Mouse (Mus musculus): ENCODE measurements around the gene Ptprg. TPM values are rescaled to one million over a fixed set of nuclear protein-coding genes. Genes with fewer than 3 reads are reported as not detected.

Ptprg gene
- polyA plus RNA-seq, 1 experiment from 2014 or later = 38.5 TPM

DNA sequence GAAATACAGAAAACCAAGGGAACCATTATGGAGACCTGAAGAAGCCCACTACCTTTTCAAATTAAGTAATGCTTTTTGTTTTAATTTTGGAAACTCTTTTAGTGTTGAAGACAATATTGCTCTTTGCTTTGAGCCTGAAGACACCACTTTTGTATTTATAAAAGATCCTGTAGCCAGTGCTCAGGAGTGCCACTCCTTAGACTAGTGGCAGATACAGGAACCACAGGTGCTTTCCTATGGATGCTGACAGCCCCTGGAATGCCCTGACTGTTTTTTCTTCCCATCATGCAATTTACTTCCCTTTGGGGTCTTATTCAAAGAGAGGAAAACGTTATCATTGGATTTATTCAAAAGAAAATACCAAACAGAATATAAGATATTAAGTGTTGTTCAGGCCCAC lies 381.9 kb downstream of the Ptprg start:
- no peaks in the 10 kb centered on the region for H3K9me3 ChIP-seq (ENCODE audit: control insufficient read depth, low read length)
- no peak for ATAC-seq
- no peak overlapping the region for H3K4me3 ChIP-seq (ENCODE audit: low read length)
- H3K27me3 ChIP-seq (replicated peaks; ENCODE audit: control insufficient read depth, insufficient read depth, low read length) = no peaks in the 10 kb centered on the region
- no peak overlapping the region for H3K9ac ChIP-seq (ENCODE audit: low read depth, low read length)
- H3K4me1 ChIP-seq (ENCODE audit: control insufficient read depth, insufficient read depth, low read depth, low read length) = peaks cover 4% of the 10 kb centered on the region; the same call in 1 of the 2 replicates
- no peak overlapping the region for H3K4me2 ChIP-seq (ENCODE audit: low read length)
- no peak overlapping the region for H3K27ac ChIP-seq (ENCODE audit: low read depth, low read length)
- WGBS = 35% methylated on average over 1 of the region's 1 CpGs
- no peaks in the 10 kb centered on the region for H3K36me3 ChIP-seq (ENCODE audit: control insufficient read depth, insufficient read depth, low read length)

DNA sequence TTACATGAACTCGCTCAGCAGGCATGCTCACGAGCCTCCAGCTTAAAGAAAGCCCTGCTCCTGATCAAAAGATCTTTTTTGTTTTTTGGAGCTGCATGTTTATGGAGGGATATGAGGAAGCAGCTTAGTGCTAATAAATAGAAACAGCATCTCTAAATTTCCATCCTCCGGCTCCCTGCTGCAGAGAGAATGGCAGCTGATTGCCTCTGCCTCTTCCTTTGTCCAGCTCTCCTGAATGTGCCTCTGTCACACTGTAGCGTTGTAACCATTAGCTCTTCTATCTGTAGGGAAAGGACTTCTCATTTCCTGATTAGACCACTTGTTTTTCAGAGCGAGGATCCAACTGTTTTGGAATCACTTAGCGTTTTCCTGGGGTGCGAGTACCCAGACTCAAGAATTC lies 382.4 kb downstream of the Ptprg start:
- no peak overlapping the region for H3K27ac ChIP-seq (ENCODE audit: low read depth, low read length)
- H3K4me3 ChIP-seq (ENCODE audit: low read length) = no peak overlapping the region
- 75% methylated on average over 7 of the region's 7 CpGs for WGBS
- no peak for ATAC-seq
- no peak overlapping the region for H3K4me2 ChIP-seq (ENCODE audit: low read length)
- no peak overlapping the region for H3K9ac ChIP-seq (ENCODE audit: low read depth, low read length)
- peaks cover 4% of the 10 kb centered on the region; the same call in 1 of the 2 replicates for H3K4me1 ChIP-seq (ENCODE audit: control insufficient read depth, insufficient read depth, low read depth, low read length)
- no peaks in the 10 kb centered on the region for H3K27me3 ChIP-seq (replicated peaks; ENCODE audit: control insufficient read depth, insufficient read depth, low read length)
- no peaks in the 10 kb centered on the region for H3K36me3 ChIP-seq (ENCODE audit: control insufficient read depth, insufficient read depth, low read length)
- no peaks in the 10 kb centered on the region for H3K9me3 ChIP-seq (ENCODE audit: control insufficient read depth, low read length)

DNA sequence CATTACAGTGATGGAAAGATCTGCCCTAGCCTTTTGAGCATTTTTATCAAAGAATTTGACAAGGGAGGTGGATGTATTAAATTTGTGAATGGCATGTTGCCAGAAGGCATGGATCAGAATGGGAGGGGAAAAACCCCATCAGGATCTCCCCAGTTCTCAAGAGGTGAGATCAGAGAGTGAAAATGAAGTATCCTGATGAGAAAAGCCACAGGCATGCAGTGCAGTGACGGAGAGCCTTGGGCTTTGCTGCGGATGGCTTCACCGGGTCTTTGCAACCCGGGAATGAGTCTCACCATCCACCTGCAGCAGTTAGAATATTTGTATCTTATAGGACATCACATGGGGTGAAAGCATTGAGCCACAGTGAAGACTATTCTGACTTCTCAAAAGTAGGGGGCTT lies 385.6 kb downstream of the Ptprg start:
- Histone ChIP-seq H3K4me3 (ENCODE audit: low read length) (no peak overlapping the region), H3K9ac (ENCODE audit: low read depth, low read length) (no peak overlapping the region), H3K4me2 (ENCODE audit: low read length) (no peak overlapping the region), H3K9me3 (ENCODE audit: control insufficient read depth, low read length) (no peaks in the 10 kb centered on the region), H3K4me1 (ENCODE audit: control insufficient read depth, insufficient read depth, low read depth, low read length) (no peaks in the 10 kb centered on the region; the same call in 1 of the 2 replicates), H3K36me3 (ENCODE audit: control insufficient read depth, insufficient read depth, low read length) (no peaks in the 10 kb centered on the region), H3K27me3 (replicated peaks; ENCODE audit: control insufficient read depth, insufficient read depth, low read length) (no peaks in the 10 kb centered on the region), H3K27ac (ENCODE audit: low read depth, low read length) (no peak overlapping the region)
- ATAC-seq = no peak
- 77% methylated on average over 4 of the region's 4 CpGs for WGBS

DNA sequence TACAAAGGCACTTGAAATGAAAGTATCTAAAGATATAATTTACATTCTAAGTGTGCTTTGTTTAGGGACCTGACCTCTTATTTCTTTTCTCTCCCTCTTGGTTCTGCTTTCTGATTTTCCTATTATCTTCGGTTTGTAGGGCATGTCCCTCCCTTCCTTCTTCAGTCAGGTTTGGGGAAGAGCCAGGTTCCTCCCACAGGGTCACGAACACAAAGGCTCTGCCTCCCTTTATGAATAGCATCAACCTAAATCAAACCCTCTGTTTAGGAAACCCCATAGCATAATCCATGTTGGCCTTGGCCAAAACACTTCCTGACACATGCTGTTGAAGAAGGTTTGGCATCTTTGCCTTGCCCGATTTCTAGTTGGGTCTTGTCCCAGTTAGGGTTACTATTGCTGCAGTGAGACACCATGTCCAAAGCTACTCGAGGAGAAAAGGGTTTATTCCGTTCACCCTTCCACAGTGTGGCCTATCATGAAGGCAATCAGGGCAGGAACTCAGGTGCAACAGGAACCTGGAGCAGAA lies 388.7 kb downstream of the Ptprg start:
- H3K4me1 ChIP-seq (ENCODE audit: control insufficient read depth, insufficient read depth, low read depth, low read length) = no peaks in the 10 kb centered on the region; the same call in 1 of the 2 replicates
- no peak overlapping the region for H3K4me3 ChIP-seq (ENCODE audit: low read length)
- H3K27ac ChIP-seq (ENCODE audit: low read depth, low read length) = no peak overlapping the region
- H3K9ac ChIP-seq (ENCODE audit: low read depth, low read length) = no peak overlapping the region
- no peaks in the 10 kb centered on the region for H3K27me3 ChIP-seq (replicated peaks; ENCODE audit: control insufficient read depth, insufficient read depth, low read length)
- WGBS = 50% methylated on average over 5 of the region's 5 CpGs
- H3K9me3 ChIP-seq (ENCODE audit: control insufficient read depth, low read length) = no peaks in the 10 kb centered on the region
- no peaks in the 10 kb centered on the region for H3K36me3 ChIP-seq (ENCODE audit: control insufficient read depth, insufficient read depth, low read length)
- H3K4me2 ChIP-seq (ENCODE audit: low read length) = no peak overlapping the region
- no peak for ATAC-seq

DNA sequence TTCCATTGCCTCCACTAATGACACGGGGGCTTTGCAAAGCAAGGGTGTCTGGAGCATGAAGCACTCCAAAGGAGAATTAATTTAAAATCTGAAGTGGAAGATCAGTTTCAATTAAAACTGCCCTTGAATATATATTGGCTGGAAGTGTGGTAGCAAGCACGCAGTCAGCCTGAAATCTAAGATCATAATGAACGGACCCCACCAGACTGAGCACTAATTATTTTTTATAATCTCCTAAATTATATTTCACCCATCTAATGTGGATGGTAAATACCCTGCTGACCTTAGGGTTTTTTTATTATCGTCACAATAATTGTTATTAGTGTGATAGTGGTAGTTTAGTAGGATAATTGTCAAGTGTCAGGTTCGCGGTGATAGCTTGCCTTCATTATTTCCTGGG lies 397.0 kb downstream of the Ptprg start:
- ATAC-seq = no peak
- no peak overlapping the region for H3K4me2 ChIP-seq (ENCODE audit: low read length)
- WGBS = 75% methylated on average over 6 of the region's 6 CpGs

DNA sequence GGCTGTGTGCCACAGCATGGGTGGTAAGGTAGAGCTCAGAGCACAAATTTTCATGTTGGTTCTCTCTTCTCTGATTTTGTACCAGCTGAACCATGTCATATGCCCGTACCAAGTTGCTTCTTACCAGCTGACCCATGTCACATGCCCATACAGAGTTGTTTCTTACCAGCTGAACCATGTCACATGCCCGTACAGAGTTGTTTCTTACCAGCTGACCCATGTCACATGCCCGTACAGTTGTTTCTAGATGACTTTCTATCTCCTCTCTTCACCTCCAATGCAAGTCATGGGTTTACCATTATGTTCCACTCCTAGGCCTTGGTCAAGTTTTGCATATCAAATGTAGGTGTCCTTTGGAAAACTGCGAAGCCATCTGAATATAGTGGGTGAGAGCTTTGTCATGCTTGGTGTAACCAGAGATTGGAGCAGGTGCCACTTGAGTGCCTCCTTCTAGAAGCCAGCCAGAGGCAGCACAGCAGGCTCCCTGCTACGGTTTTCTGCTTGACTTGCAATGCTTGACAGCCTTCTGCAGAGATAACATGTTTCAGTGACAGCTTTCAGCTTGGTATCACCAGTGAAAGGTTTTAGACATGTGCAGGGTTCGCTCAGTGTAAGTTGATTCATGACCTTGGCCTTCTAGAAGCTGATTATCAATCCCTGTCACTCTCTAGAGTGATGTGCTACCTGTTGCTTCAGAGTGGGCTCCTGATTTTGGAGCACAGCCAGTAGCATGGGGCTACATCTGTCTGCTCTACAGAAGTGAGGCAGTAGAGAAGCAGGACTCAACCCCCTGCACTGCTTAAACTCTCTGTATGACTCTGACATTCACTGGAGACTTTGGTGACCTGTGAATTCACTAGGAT lies 401.9 kb downstream of the Ptprg start:
- no peak overlapping the region for H3K9ac ChIP-seq (ENCODE audit: low read depth, low read length)
- H3K4me1 ChIP-seq (ENCODE audit: control insufficient read depth, insufficient read depth, low read depth, low read length) = peaks cover 2% of the 10 kb centered on the region; the same call in 1 of the 2 replicates
- peak; percentile 38; the same call in 1 of the 2 replicates for ATAC-seq
- 68% methylated on average over 6 of the region's 6 CpGs for WGBS
- H3K4me2 ChIP-seq (ENCODE audit: low read length) = no peak overlapping the region
- no peaks in the 10 kb centered on the region for H3K27me3 ChIP-seq (replicated peaks; ENCODE audit: control insufficient read depth, insufficient read depth, low read length)
- no peaks in the 10 kb centered on the region for H3K36me3 ChIP-seq (ENCODE audit: control insufficient read depth, insufficient read depth, low read length)
- H3K4me3 ChIP-seq (ENCODE audit: low read length) = no peak overlapping the region
- H3K27ac ChIP-seq (ENCODE audit: low read depth, low read length) = no peak overlapping the region
- H3K9me3 ChIP-seq (ENCODE audit: control insufficient read depth, low read length) = no peaks in the 10 kb centered on the region

More for the DNA sequence above, 397.0 kb downstream of the Ptprg start:
- no peak overlapping the region for H3K27ac ChIP-seq (ENCODE audit: low read depth, low read length)
- no peaks in the 10 kb centered on the region for H3K27me3 ChIP-seq (replicated peaks; ENCODE audit: control insufficient read depth, insufficient read depth, low read length)
- no peaks in the 10 kb centered on the region for H3K9me3 ChIP-seq (ENCODE audit: control insufficient read depth, low read length)
- no peaks in the 10 kb centered on the region for H3K36me3 ChIP-seq (ENCODE audit: control insufficient read depth, insufficient read depth, low read length)
- H3K9ac ChIP-seq (ENCODE audit: low read depth, low read length) = no peak overlapping the region
- no peaks in the 10 kb centered on the region for H3K4me1 ChIP-seq (ENCODE audit: control insufficient read depth, insufficient read depth, low read depth, low read length)
- no peak overlapping the region for H3K4me3 ChIP-seq (ENCODE audit: low read length)

DNA sequence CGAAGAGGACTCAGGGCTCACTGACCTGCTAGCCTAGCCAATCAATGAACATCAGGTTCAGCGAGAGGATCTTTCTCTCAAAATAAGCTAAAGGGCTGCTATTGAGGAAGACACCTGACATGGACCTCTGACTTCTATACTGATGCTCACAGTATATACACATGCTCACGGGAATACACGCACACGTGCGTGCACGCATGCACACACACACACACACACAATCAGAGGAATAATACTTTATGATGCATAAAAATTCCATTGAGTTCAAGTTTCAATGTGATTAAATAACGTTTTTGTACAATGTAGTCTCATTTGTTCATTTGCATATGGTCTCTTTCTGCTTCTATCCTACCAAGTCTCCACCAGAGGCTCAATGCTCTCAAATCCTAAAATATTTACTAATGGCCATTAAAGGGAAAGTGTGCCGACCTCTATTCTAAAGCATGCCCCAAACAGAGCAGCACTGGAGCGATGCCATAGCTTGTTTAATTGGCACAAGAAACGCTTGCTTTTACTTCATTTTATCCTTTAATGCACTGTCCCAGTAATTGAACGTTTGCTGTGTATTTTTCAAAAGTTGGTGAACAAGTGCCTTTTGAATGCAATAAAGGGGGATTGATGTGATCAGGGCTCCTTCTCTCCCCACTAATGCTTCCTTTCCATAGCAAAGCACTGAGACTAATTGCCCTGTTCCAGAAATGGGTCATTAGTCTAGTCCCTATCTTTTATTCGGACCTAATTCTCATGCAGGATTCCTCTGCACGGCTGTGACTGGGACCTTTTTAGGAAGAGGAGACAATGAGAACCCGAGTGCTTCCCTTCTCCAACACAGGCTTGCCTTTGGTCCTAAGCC lies 407.2 kb downstream of the Ptprg start:
- 58% methylated on average over 15 of the region's 15 CpGs for WGBS
- Histone ChIP-seq H3K27ac (ENCODE audit: low read depth, low read length) (no peak overlapping the region), H3K36me3 (ENCODE audit: control insufficient read depth, insufficient read depth, low read length) (no peaks in the 10 kb centered on the region), H3K4me2 (ENCODE audit: low read length) (no peak overlapping the region; the same call in 1 of the 2 replicates), H3K9me3 (ENCODE audit: control insufficient read depth, low read length) (no peaks in the 10 kb centered on the region), H3K27me3 (replicated peaks; ENCODE audit: control insufficient read depth, insufficient read depth, low read length) (no peaks in the 10 kb centered on the region), H3K4me3 (ENCODE audit: low read length) (no peak overlapping the region), H3K9ac (ENCODE audit: low read depth, low read length) (no peak overlapping the region), H3K4me1 (ENCODE audit: control insufficient read depth, insufficient read depth, low read depth, low read length) (peaks cover 5% of the 10 kb centered on the region)
- ATAC-seq = peak; percentile 89

DNA sequence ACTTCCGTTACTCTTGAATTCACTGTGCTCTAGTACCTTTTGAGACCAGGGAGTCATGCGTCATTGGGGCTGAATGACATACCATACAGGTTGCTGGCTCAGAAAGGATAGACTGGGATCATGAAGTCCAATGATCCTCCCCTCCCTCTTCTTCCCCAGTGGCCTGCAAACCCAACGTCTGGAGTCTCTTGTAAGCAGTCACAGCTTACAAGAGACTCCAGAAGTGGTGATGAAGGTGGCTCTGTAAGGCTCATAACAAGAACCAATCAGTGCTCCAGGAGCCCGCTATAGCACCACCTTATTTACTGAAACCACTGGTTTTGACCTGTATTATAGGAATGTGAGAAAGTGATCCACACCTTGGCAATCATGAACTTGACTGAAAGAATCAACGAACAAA lies 408.8 kb downstream of the Ptprg start:
- no peak overlapping the region for H3K27ac ChIP-seq (ENCODE audit: low read depth, low read length)

DNA sequence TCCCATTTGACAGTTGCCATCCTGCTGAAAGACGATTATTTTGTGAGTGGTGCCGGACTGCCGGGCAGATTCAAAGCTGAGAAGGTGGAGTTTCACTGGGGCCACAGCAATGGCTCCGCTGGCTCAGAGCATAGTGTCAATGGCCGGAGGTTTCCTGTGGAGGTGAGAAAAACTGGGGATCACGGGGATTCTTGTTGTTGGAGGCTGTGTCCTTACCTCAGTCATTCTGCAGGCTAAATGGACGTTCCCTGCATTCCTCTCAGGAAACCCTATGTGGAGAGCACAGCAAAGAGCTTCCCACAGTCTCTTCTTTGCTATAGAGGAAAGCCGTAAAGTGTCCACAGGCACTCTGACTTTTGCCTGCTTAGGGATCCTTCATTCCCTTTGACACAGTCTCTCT lies 409.2 kb downstream of the Ptprg start:
- H3K4me2 ChIP-seq (ENCODE audit: low read length) = no peak overlapping the region
- H3K9ac ChIP-seq (ENCODE audit: low read depth, low read length) = no peak overlapping the region
- WGBS = 88% methylated on average over 8 of the region's 8 CpGs
- no peak for ATAC-seq
- no peaks in the 10 kb centered on the region for H3K9me3 ChIP-seq (ENCODE audit: control insufficient read depth, low read length)
- no peaks in the 10 kb centered on the region for H3K27me3 ChIP-seq (replicated peaks; ENCODE audit: control insufficient read depth, insufficient read depth, low read length)
- peaks cover 5% of the 10 kb centered on the region for H3K4me1 ChIP-seq (ENCODE audit: control insufficient read depth, insufficient read depth, low read depth, low read length)
- no peaks in the 10 kb centered on the region for H3K36me3 ChIP-seq (ENCODE audit: control insufficient read depth, insufficient read depth, low read length)
- no peak overlapping the region for H3K4me3 ChIP-seq (ENCODE audit: low read length)
- no peak overlapping the region for H3K27ac ChIP-seq (ENCODE audit: low read depth, low read length)

More for the DNA sequence above, 408.8 kb downstream of the Ptprg start:
- no peak overlapping the region for H3K4me2 ChIP-seq (ENCODE audit: low read length)
- no peak overlapping the region for H3K4me3 ChIP-seq (ENCODE audit: low read length)
- peaks cover 5% of the 10 kb centered on the region for H3K4me1 ChIP-seq (ENCODE audit: control insufficient read depth, insufficient read depth, low read depth, low read length)
- H3K27me3 ChIP-seq (replicated peaks; ENCODE audit: control insufficient read depth, insufficient read depth, low read length) = no peaks in the 10 kb centered on the region
- 90% methylated on average over 5 of the region's 5 CpGs for WGBS
- no peaks in the 10 kb centered on the region for H3K36me3 ChIP-seq (ENCODE audit: control insufficient read depth, insufficient read depth, low read length)
- no peak for ATAC-seq
- H3K9ac ChIP-seq (ENCODE audit: low read depth, low read length) = no peak overlapping the region
- H3K9me3 ChIP-seq (ENCODE audit: control insufficient read depth, low read length) = no peaks in the 10 kb centered on the region
